Mouse (Mus musculus): Measurements from ENCODE around the gene Cntnap1. TPM values are rescaled to one million over a fixed set of nuclear protein-coding genes. Genes with fewer than 3 reads are reported as not detected.
A peak's percentile ranks its signal among the peaks of the same experiment; 100 is the strongest.

Gene Cntnap1
- polyA plus RNA-seq, 1 experiment from 2014 or later, result 1.7 TPM

DNA sequence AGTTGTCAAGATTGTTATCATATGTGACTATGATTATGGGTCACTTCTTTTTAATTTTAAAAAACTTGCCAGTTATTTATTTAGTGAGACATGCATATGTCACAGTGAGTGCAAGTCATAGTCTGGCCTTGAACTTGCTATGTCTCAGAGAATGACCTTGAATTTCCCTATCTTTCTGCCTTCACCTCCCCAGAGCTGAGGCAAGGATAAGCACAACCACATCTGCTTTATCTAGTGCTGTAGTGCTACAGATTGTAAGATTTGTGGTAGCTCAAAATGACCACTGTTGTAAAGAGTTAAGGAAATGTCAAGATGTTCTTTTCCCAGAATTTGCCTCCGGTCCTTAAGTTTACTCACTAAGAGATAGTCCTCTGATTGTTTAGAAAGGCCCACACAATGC lies 62.9 kb downstream of the Cntnap1 start:
- no peak overlapping the region for H3K27ac ChIP-seq
- H3K4me1 ChIP-seq, result peaks cover 6% of the 10 kb centered on the region; the same call in 1 of the 2 replicates
- no peak overlapping the region for H3K9ac ChIP-seq
- no peaks in the 10 kb centered on the region for H3K9me3 ChIP-seq
- no peak overlapping the region for H3K4me2 ChIP-seq (replicated peaks)
- H3K4me3 ChIP-seq, result no peak overlapping the region
- ATAC-seq (ENCODE audit: low FRiP score, low read depth), result no peak
- H3K27me3 ChIP-seq (replicated peaks), result no peaks in the 10 kb centered on the region
- no peaks in the 10 kb centered on the region for H3K36me3 ChIP-seq
- WGBS, result 85% methylated on average over 1 of the region's 1 CpGs

DNA sequence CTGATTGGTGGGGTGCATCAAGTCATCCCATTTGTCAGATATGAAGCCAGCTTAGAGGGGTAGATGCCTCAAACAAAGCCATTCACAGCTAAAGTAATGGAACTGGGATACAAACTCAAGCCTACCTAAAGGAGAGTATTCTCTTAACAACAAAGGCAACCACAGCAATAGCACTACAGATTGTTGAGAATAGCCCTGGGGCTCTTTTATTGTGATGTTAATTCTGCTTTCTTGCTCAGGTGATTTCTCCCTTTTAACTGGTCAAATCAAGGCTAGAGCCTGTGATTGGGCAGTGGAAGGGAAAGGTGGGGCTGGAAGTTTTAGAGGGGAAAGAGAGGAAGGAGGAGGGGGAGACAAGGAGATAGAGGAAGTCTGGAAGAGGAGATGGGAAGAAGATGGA lies 63.8 kb downstream of the Cntnap1 start:
- Histone ChIP-seq H3K4me1 (peaks cover 6% of the 10 kb centered on the region; the same call in 1 of the 2 replicates), H3K27ac (no peak overlapping the region), H3K4me3 (no peak overlapping the region), H3K36me3 (no peaks in the 10 kb centered on the region), H3K4me2 (replicated peaks) (no peak overlapping the region), H3K9ac (no peak overlapping the region), H3K9me3 (no peaks in the 10 kb centered on the region), H3K27me3 (replicated peaks) (no peaks in the 10 kb centered on the region)
- no peak for ATAC-seq (ENCODE audit: low FRiP score, low read depth)

DNA sequence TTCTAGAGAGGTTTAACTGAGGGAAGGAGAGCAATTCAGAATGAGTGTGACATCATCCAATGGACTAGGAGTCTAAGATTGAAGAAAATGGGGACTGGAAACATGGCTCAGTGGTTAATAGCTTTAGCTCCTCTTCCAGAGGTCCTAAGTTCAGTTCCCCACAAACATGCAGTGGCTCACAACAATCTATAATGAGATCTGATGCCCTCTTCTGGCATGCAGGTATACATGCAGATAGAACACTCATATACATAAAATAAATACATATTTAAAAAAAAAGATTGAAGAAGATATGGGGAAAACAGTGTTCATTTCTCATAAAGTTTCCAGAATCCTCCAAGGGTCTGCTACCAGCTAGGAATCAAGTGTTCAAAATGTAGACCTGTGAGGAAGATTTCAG lies 65.1 kb downstream of the Cntnap1 start:
- no peak overlapping the region for H3K4me2 ChIP-seq (replicated peaks)
- H3K27ac ChIP-seq, result no peak overlapping the region
- no peak for ATAC-seq (ENCODE audit: low FRiP score, low read depth)
- H3K36me3 ChIP-seq, result no peaks in the 10 kb centered on the region
- no peaks in the 10 kb centered on the region for H3K27me3 ChIP-seq (replicated peaks)
- no peak overlapping the region for H3K9ac ChIP-seq
- H3K4me1 ChIP-seq, result peaks cover 6% of the 10 kb centered on the region; the same call in 1 of the 2 replicates
- H3K9me3 ChIP-seq, result no peaks in the 10 kb centered on the region
- no peak overlapping the region for H3K4me3 ChIP-seq

DNA sequence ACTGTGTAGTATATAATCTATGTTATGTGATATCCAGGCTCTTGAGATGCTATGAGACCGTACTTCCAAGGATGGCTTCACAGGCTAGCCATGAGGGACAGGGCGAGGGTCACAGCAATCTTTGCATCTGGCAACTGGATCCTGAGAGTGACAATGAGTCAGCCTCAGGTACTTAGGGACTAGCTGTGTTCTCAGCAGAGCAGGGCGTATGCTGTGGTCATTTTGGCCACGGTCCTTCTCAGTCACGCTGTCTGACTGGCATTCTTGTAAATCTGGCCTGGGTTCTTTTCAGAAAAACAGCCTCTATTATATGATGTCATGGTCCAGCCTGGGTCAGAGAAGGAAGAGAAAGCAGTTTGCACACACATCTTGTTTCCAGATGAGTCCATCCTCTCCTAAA lies 66.5 kb downstream of the Cntnap1 start:
- no peak overlapping the region for H3K9ac ChIP-seq
- H3K36me3 ChIP-seq, result no peaks in the 10 kb centered on the region
- ATAC-seq (ENCODE audit: low FRiP score, low read depth), result no peak
- no peak overlapping the region for H3K4me2 ChIP-seq (replicated peaks)
- no peaks in the 10 kb centered on the region for H3K4me1 ChIP-seq
- H3K9me3 ChIP-seq, result no peaks in the 10 kb centered on the region
- 91% methylated on average over 5 of the region's 5 CpGs for WGBS
- H3K27ac ChIP-seq, result no peak overlapping the region
- H3K27me3 ChIP-seq (replicated peaks), result no peaks in the 10 kb centered on the region
- H3K4me3 ChIP-seq, result no peak overlapping the region

DNA sequence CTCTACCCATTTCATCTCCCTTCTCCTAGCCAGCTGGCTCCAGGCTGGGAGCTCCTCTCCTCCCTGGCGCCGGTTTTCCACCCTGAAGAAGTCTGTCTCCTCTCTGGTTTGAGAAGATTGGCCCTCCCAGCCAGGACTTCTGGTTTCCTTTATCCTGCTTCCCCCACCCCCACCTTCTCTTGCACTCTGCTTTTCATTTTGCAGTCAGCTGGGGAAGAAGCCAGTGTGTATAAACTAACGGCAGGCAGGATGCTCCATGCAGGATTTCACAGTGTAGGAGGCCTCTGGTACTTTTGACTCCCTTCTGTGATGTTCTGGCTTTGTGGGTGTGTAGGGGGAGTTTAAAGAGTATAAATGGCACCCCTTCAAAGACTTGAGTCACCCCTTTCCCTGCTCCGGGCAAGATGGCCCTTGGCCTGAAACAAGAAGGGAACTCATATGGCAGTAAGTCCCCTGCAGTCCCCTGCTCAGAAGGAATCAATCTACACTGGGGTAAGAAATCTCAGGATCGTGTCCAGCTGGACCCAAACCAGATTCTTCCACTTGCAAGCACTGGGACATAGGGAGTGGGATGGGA lies 67.8 kb downstream of the Cntnap1 start:
- Histone ChIP-seq H3K27ac (no peak overlapping the region), H3K4me1 (no peaks in the 10 kb centered on the region), H3K4me2 (replicated peaks) (no peak overlapping the region), H3K9me3 (no peaks in the 10 kb centered on the region), H3K9ac (0 out of 2 replicates have a peak overlapping the region, but pooled peaks have one; percentile 3), H3K27me3 (replicated peaks) (no peaks in the 10 kb centered on the region), H3K36me3 (no peaks in the 10 kb centered on the region), H3K4me3 (no peak overlapping the region)
- ATAC-seq (ENCODE audit: low FRiP score, low read depth), result no peak
- WGBS, result 68% methylated on average over 5 of the region's 5 CpGs

Small RNAs within 50 kb of the gene (microRNA-seq; reads per million reads assigned to microRNA genes)
- gene Gm27626, result not detected

Other genes starting within 250 kb of the Cntnap1 start
- 58.8 and 66.9 TPM in 2 replicates for gene Stat3, start 231.0 kb upstream of the Cntnap1 start, polyA plus RNA-seq (2016; fragmentation: Nextera tagmentation; extraction: Ambion mirVana)
- gene Cavin1, start 199.6 kb upstream of the Cntnap1 start, polyA plus RNA-seq (2016; fragmentation: Nextera tagmentation; extraction: Ambion mirVana), result 35.0 and 36.0 TPM in 2 replicates
- gene Atp6v0a1, start 161.1 kb upstream of the Cntnap1 start, polyA plus RNA-seq (2016; fragmentation: Nextera tagmentation; extraction: Ambion mirVana), result 71.1 and 81.7 TPM in 2 replicates
- gene Naglu, start 100.5 kb upstream of the Cntnap1 start, polyA plus RNA-seq (2016; fragmentation: Nextera tagmentation; extraction: Ambion mirVana), result 10.8 and 11.1 TPM in 2 replicates
- 0.14 and 0.29 TPM in 2 replicates for gene Hsd17b1, start 92.1 kb upstream of the Cntnap1 start, polyA plus RNA-seq (2016; fragmentation: Nextera tagmentation; extraction: Ambion mirVana)
- 50.8 and 54.5 TPM in 2 replicates for gene Coasy, start 88.0 kb upstream of the Cntnap1 start, polyA plus RNA-seq (2016; fragmentation: Nextera tagmentation; extraction: Ambion mirVana)
- gene Mlx, start 83.2 kb upstream of the Cntnap1 start, polyA plus RNA-seq (2016; fragmentation: Nextera tagmentation; extraction: Ambion mirVana), result 59.6 and 68.0 TPM in 2 replicates
- 31.4 and 34.3 TPM in 2 replicates for gene Psmc3ip, start 75.1 kb upstream of the Cntnap1 start, polyA plus RNA-seq (2016; fragmentation: Nextera tagmentation; extraction: Ambion mirVana)
- 22.2 and 27.8 TPM in 2 replicates for gene Retreg3, start 50.6 kb upstream of the Cntnap1 start, polyA plus RNA-seq (2016; fragmentation: Nextera tagmentation; extraction: Ambion mirVana)
- 87.5 and 93.5 TPM in 2 replicates for gene Tubg1, start 50.6 kb upstream of the Cntnap1 start, polyA plus RNA-seq (2016; fragmentation: Nextera tagmentation; extraction: Ambion mirVana)
- gene Tubg2, start 14.6 kb upstream of the Cntnap1 start, polyA plus RNA-seq (2016; fragmentation: Nextera tagmentation; extraction: Ambion mirVana), result 13.4 and 15.1 TPM in 2 replicates
- gene Plekhh3, start 828 bp downstream of the Cntnap1 start, polyA plus RNA-seq (2016; fragmentation: Nextera tagmentation; extraction: Ambion mirVana), result 16.1 and 17.1 TPM in 2 replicates
- 0.29 and 0.37 TPM in 2 replicates for gene Ccr10, start 4.9 kb downstream of the Cntnap1 start, polyA plus RNA-seq (2016; fragmentation: Nextera tagmentation; extraction: Ambion mirVana)
- gene Ezh1, start 55.9 kb downstream of the Cntnap1 start, polyA plus RNA-seq (2016; fragmentation: Nextera tagmentation; extraction: Ambion mirVana), result 14.1 and 14.3 TPM in 2 replicates
- gene Ramp2, start 75.5 kb downstream of the Cntnap1 start, polyA plus RNA-seq (2016; fragmentation: Nextera tagmentation; extraction: Ambion mirVana), result 73.4 and 79.4 TPM in 2 replicates
- 101 and 103 TPM in 2 replicates for gene Vps25, start 83.2 kb downstream of the Cntnap1 start, polyA plus RNA-seq (2016; fragmentation: Nextera tagmentation; extraction: Ambion mirVana)
- 6.2 and 7.5 TPM in 2 replicates for gene Wnk4, start 90.0 kb downstream of the Cntnap1 start, polyA plus RNA-seq (2016; fragmentation: Nextera tagmentation; extraction: Ambion mirVana)
- gene Cntd1, start 108.5 kb downstream of the Cntnap1 start, polyA plus RNA-seq (2016; fragmentation: Nextera tagmentation; extraction: Ambion mirVana), result 1.1 and 1.3 TPM in 2 replicates
- 201 and 213 TPM in 2 replicates for gene Coa3, start 108.6 kb downstream of the Cntnap1 start, polyA plus RNA-seq (2016; fragmentation: Nextera tagmentation; extraction: Ambion mirVana)
- gene Becn1, start 131.8 kb downstream of the Cntnap1 start, polyA plus RNA-seq (2016; fragmentation: Nextera tagmentation; extraction: Ambion mirVana), result 168 and 174 TPM in 2 replicates
- gene Psme3, start 145.7 kb downstream of the Cntnap1 start, polyA plus RNA-seq (2016; fragmentation: Nextera tagmentation; extraction: Ambion mirVana), result 155 and 168 TPM in 2 replicates
- gene Aoc2, start 154.5 kb downstream of the Cntnap1 start, polyA plus RNA-seq (2016; fragmentation: Nextera tagmentation; extraction: Ambion mirVana), result 2.5 and 3.0 TPM in 2 replicates
- not detected in 2 replicates for gene Aoc3, start 160.1 kb downstream of the Cntnap1 start, polyA plus RNA-seq (2016; fragmentation: Nextera tagmentation; extraction: Ambion mirVana)
- not detected in 2 replicates for gene G6pc, start 197.0 kb downstream of the Cntnap1 start, polyA plus RNA-seq (2016; fragmentation: Nextera tagmentation; extraction: Ambion mirVana)
- 85.3 and 86.4 TPM in 2 replicates for gene Aarsd1, start 247.1 kb downstream of the Cntnap1 start, polyA plus RNA-seq (2016; fragmentation: Nextera tagmentation; extraction: Ambion mirVana)

Measured in neural tube, embryonic 12.5 days (tissue).